Mouse (Mus musculus): ENCODE data around the gene Dyrk2. TPM values are rescaled to one million over a fixed set of nuclear protein-coding genes. Genes with fewer than 3 reads are reported as not detected.

Dyrk2 gene
- polyA plus RNA-seq, 1 experiment from 2014 or later: 5.7 TPM

GRCm38 (mm10) chr10:118817089-118817488 lies 52.9 kb downstream of the Dyrk2 start:
- Histone ChIP-seq H3K9me3 (ENCODE audit: low read length) (no peaks in the 10 kb centered on the region), H3K36me3 (replicated peaks; ENCODE audit: insufficient read depth, low read length) (no peaks in the 10 kb centered on the region), H3K4me2 (ENCODE audit: low read depth, low read length) (no peak overlapping the region), H3K4me3 (ENCODE audit: low read depth, low read length) (no peak overlapping the region), H3K9ac (replicated peaks) (no peak overlapping the region), H3K4me1 (ENCODE audit: insufficient read depth) (0 out of 2 replicates have a peak, but pooled peaks cover 2% of the 10 kb centered on the region), H3K27ac (ENCODE audit: low read depth) (no peak overlapping the region), H3K27me3 (ENCODE audit: insufficient read depth, low read length) (no peaks in the 10 kb centered on the region)
- TF ChIP-seq CTCF (IDR thresholded peaks at IDR 0.05; ENCODE audit: low read depth): no peak
- TF ChIP-seq EP300 (IDR thresholded peaks at IDR 0.05; ENCODE audit: low read depth): no peak
- DNase-seq (no peak), ATAC-seq (peak; percentile 49; the same call in 1 of the 2 replicates)
- WGBS (ENCODE audit: insufficient replicate concordance): 69% methylated on average over 6 of the region's 6 CpGs

GRCm38 (mm10) chr10:118811945-118812344 lies 58.1 kb downstream of the Dyrk2 start:
- Histone ChIP-seq H3K27ac (ENCODE audit: low read depth) (peak overlapping the region; percentile 3; the same call in 1 of the 2 replicates), H3K9me3 (ENCODE audit: low read length) (no peaks in the 10 kb centered on the region), H3K4me3 (ENCODE audit: low read depth, low read length) (no peak overlapping the region), H3K27me3 (ENCODE audit: insufficient read depth, low read length) (no peaks in the 10 kb centered on the region), H3K9ac (replicated peaks) (no peak overlapping the region), H3K4me1 (ENCODE audit: insufficient read depth) (peaks cover 10% of the 10 kb centered on the region; the same call in 1 of the 2 replicates), H3K4me2 (ENCODE audit: low read depth, low read length) (no peak overlapping the region), H3K36me3 (replicated peaks; ENCODE audit: insufficient read depth, low read length) (no peaks in the 10 kb centered on the region)
- ATAC-seq (no peak), DNase-seq (no peak)
- TF ChIP-seq CTCF (IDR thresholded peaks at IDR 0.05; ENCODE audit: low read depth) (no peak), EP300 (IDR thresholded peaks at IDR 0.05; ENCODE audit: low read depth) (no peak)
- 40% methylated on average over 6 of the region's 6 CpGs for WGBS (ENCODE audit: insufficient replicate concordance)

- no peak overlapping the region for H3K9ac ChIP-seq (replicated peaks)
- no peaks in the 10 kb centered on the region for H3K27me3 ChIP-seq (ENCODE audit: insufficient read depth, low read length)
- H3K4me3 ChIP-seq (ENCODE audit: low read depth, low read length): no peak overlapping the region
- H3K4me1 ChIP-seq (ENCODE audit: insufficient read depth): peaks cover 10% of the 10 kb centered on the region; the same call in 1 of the 2 replicates
- ATAC-seq: peak; percentile 56
- TF ChIP-seq CTCF (IDR thresholded peaks at IDR 0.05; ENCODE audit: low read depth): no peak
- no peak for TF ChIP-seq EP300 (IDR thresholded peaks at IDR 0.05; ENCODE audit: low read depth)
- 22% methylated on average over 16 of the region's 16 CpGs for WGBS (ENCODE audit: insufficient replicate concordance)
- no peaks in the 10 kb centered on the region for H3K9me3 ChIP-seq (ENCODE audit: low read length)
- peak overlapping the region; percentile 56 for H3K4me2 ChIP-seq (ENCODE audit: low read depth, low read length)
- H3K27ac ChIP-seq (ENCODE audit: low read depth): no peak overlapping the region
- peak; percentile 44 for DNase-seq
- no peaks in the 10 kb centered on the region for H3K36me3 ChIP-seq (replicated peaks; ENCODE audit: insufficient read depth, low read length)
These were observed 58.9 kb downstream of the Dyrk2 start for GRCm38 (mm10) chr10:118810908-118811711.

Measured in liver, postnatal 0 days (tissue).